ENCODE assay signal across 12 mouse cellular contexts in the genomic region with DNA sequence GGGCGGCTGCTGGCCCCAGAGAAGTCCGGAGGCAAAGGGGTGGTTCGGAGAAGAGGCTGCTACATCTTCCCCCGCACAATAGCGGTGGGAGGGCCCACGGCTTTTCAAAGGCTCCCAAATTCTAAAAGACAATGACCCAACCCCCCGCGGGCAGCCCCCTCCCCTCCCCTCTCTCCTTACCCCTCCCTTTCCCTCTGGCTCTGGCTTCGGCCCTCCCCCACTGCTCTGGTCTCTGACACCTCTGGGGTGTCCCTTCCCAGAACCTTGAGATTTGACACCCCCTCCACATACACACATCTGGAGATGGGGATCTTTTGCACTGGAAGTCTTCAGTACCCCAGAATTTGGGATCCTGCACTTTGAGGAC. TPM values are rescaled to one million over a fixed set of nuclear protein-coding genes. Genes with fewer than 3 reads are reported as not detected.
A peak's percentile ranks its signal among the peaks of the same experiment; 100 is the strongest.
DNase-seq lines count a peak whose midpoint lies in the region; ATAC-seq and TF ChIP-seq lines count a peak whose summit lies in the region.
"Had no signal": no experiment of that assay in that cellular context is flagged by ENCODE, and none has a peak within 500 bp of the region (broad histone marks: within the 10 kb centered on the region; RNA-seq: fewer than 3 reads in every experiment).

Gene Lin28a (minus strand): TSS at position 63 of the 367 bp plus-strand sequence.

- no peaks in the 10 kb centered on the region for H3K79me2 ChIP-seq in heart, adult 2 months (replicated peaks; ENCODE audit: control insufficient read depth, insufficient read depth, low read length)

- no peak for ATAC-seq in heart, embryonic 12.5 days (ENCODE audit: insufficient number of reproducible peaks, low FRiP score)
- ATAC-seq in hindbrain, embryonic 16.5 days: no peak
- peak; percentile 45; the same call in 1 of the 2 replicates for ATAC-seq in midbrain, embryonic 12.5 days (ENCODE audit: low FRiP score, low read depth)
- no peak for ATAC-seq in megakaryocyte-erythroid progenitor cell, adult 5-6 weeks (replicated peaks; ENCODE audit: low FRiP score, low TSS enrichment, poor library complexity, severe bottlenecking)

- TF ChIP-seq EP300 in heart, adult 2 months (IDR thresholded peaks at IDR 0.05; ENCODE audit: insufficient read depth, low read depth, low read length): no peak

- no peaks in the 10 kb centered on the region for H3K9me3 ChIP-seq in heart, embryonic 12.5 days (replicated peaks)
- H3K9me3 ChIP-seq in hindbrain, embryonic 16.5 days (ENCODE audit: control insufficient read depth, low read length): no peaks in the 10 kb centered on the region
- H3K9me3 ChIP-seq in midbrain, embryonic 12.5 days: no peaks in the 10 kb centered on the region

- H3K4me2 ChIP-seq in heart, embryonic 12.5 days: peak within 1 kb of the TSS; percentile 68
- peak within 1 kb of the TSS; percentile 70 for H3K4me2 ChIP-seq in hindbrain, embryonic 16.5 days (ENCODE audit: low read length)
- H3K4me2 ChIP-seq in midbrain, embryonic 12.5 days (replicated peaks): peak within 1 kb of the TSS; percentile 54

- H3K27ac ChIP-seq in heart, embryonic 12.5 days (ENCODE audit: poor library complexity, severe bottlenecking): no peak within 1 kb of the TSS
- no peak within 1 kb of the TSS for H3K27ac ChIP-seq in heart, adult 2 months
- H3K27ac ChIP-seq in hindbrain, embryonic 16.5 days (ENCODE audit: low read depth, low read length): peak within 1 kb of the TSS; percentile 31; the same call in 1 of the 2 replicates
- peak within 1 kb of the TSS; percentile 90 for H3K27ac ChIP-seq in midbrain, embryonic 12.5 days (replicated peaks)
- H3K27ac ChIP-seq: macrophage had no signal

- 0% methylated on average over 9 of the region's 9 CpGs for WGBS in heart, embryonic 12.5 days
- WGBS in heart, adult 2 months: 0% methylated on average over 8 of the region's 9 CpGs
- WGBS in hindbrain, embryonic 16.5 days: 0% methylated on average over 7 of the region's 9 CpGs
- 0% methylated on average over 9 of the region's 9 CpGs for WGBS in midbrain, embryonic 12.5 days

- H3K27me3 ChIP-seq in heart, embryonic 12.5 days (replicated peaks): peaks cover 42% of the 10 kb centered on the region
- peaks cover 11% of the 10 kb centered on the region for H3K27me3 ChIP-seq in heart, adult 2 months (ENCODE audit: control insufficient read depth, insufficient read depth, low read length)
- peaks cover 20% of the 10 kb centered on the region for H3K27me3 ChIP-seq in hindbrain, embryonic 16.5 days (replicated peaks; ENCODE audit: control insufficient read depth, insufficient read depth, low read length)
- peaks cover 13% of the 10 kb centered on the region for H3K27me3 ChIP-seq in midbrain, embryonic 12.5 days

- TF ChIP-seq POLR2A in heart, adult 2 months (IDR thresholded peaks at IDR 0.05; ENCODE audit: insufficient read depth, low read depth, low read length): no peak

- H3K36me3 ChIP-seq in heart, embryonic 12.5 days: no peaks in the 10 kb centered on the region
- H3K36me3 ChIP-seq in heart, adult 2 months (ENCODE audit: control insufficient read depth, insufficient read depth, low read length): no peaks in the 10 kb centered on the region
- H3K36me3 ChIP-seq in hindbrain, embryonic 16.5 days (ENCODE audit: control insufficient read depth, insufficient read depth, low read length): no peaks in the 10 kb centered on the region
- H3K36me3 ChIP-seq in midbrain, embryonic 12.5 days: no peaks in the 10 kb centered on the region

- no peak within 1 kb of the TSS for H3K9ac ChIP-seq in heart, embryonic 12.5 days
- H3K9ac ChIP-seq in heart, adult 2 months (ENCODE audit: low read depth, low read length): no peak within 1 kb of the TSS
- peak within 1 kb of the TSS; percentile 56 for H3K9ac ChIP-seq in hindbrain, embryonic 16.5 days (ENCODE audit: low read depth, low read length)
- H3K9ac ChIP-seq in midbrain, embryonic 12.5 days (replicated peaks): peak within 1 kb of the TSS; percentile 62

- intact Hi-C loops in heart, adult 2 months (cut with DNase I): no loop called here

- TF ChIP-seq CTCF in heart, adult 2 months (IDR thresholded peaks at IDR 0.05): no peak

- peak within 1 kb of the TSS; percentile 39 for H3K4me3 ChIP-seq in heart, embryonic 12.5 days
- no peak within 1 kb of the TSS for H3K4me3 ChIP-seq in heart, adult 2 months
- H3K4me3 ChIP-seq in hindbrain, embryonic 16.5 days (ENCODE audit: low read length): peak within 1 kb of the TSS; percentile 44
- H3K4me3 ChIP-seq in midbrain, embryonic 12.5 days: peak within 1 kb of the TSS; percentile 49

- DNase-seq in heart, adult 2 months: no peak
- DNase-seq in embryo, embryonic 10.5 days (ENCODE audit: low spot score): peak; percentile 88
- no peak for DNase-seq in right cerebral cortex, postnatal 4 days
- no peak for DNase-seq in ovary, postnatal 14 days (ENCODE audit: low spot score)
- DNase-seq: heart, adult 11 months; thymus, adult 18-20 months had no signal

- H3K4me1 ChIP-seq in heart, embryonic 12.5 days (replicated peaks): peaks cover 47% of the 10 kb centered on the region
- no peaks in the 10 kb centered on the region for H3K4me1 ChIP-seq in heart, adult 2 months (ENCODE audit: control insufficient read depth, insufficient read depth, low read length)
- peaks cover 18% of the 10 kb centered on the region for H3K4me1 ChIP-seq in hindbrain, embryonic 16.5 days (ENCODE audit: control insufficient read depth, insufficient read depth, low read depth, low read length)
- peaks cover 49% of the 10 kb centered on the region for H3K4me1 ChIP-seq in midbrain, embryonic 12.5 days

RNA-seq across cellular contexts. Expression of gene Lin28a, which starts in this region (rescaled TPM):
- polyA plus RNA-seq in heart, embryonic 12.5 days (2016; fragmentation: Nextera tagmentation; extraction: Ambion mirVana): 0.64 and 0.99 TPM in 2 replicates
- not detected for total RNA-seq in heart, adult 2 months (2021)
- polyA plus RNA-seq in heart, adult 2 months (2012; rRNA removed): not detected in 2 replicates
- 0.16 and 0.35 TPM in 2 replicates for polyA plus RNA-seq in hindbrain, embryonic 16.5 days (2015; fragmentation: Nextera tagmentation; extraction: Ambion mirVana)
- polyA plus RNA-seq in midbrain, embryonic 12.5 days (2016; fragmentation: Nextera tagmentation; extraction: Ambion mirVana): 3.3 and 3.4 TPM in 2 replicates
- not detected in 2 replicates for total RNA-seq in megakaryocyte-erythroid progenitor cell, adult 5-6 weeks (2014; fragmentation: Nextera tagmentation)
- total RNA-seq in megakaryocyte-erythroid progenitor cell, adult 5-6 weeks (2017): 0.23 TPM in 1 of 2 replicates, not detected in the other
- polyA plus RNA-seq: C2C12, macrophage had no signal

Comparison
In these comparisons a context has a peak if more than half of its experiments do, and no peak if none do; other contexts are left out.
1. H3K27ac ChIP-seq: peak in hindbrain, embryonic 16.5 days (single experiment) and midbrain, embryonic 12.5 days (single experiment); none in heart, embryonic 12.5 days (single experiment) and heart, adult 2 months (single experiment).
2. H3K9ac ChIP-seq: peak in hindbrain, embryonic 16.5 days (single experiment) and midbrain, embryonic 12.5 days (single experiment); none in heart, embryonic 12.5 days (single experiment) and heart, adult 2 months (single experiment).
3. Peak in every context shown above with its lines, with median percentiles within 50 percentile points of each other: H3K4me2 ChIP-seq.